Mouse (Mus musculus) ES-E14 (cell line): ENCODE data around the gene Ppil4. TPM values are rescaled to one million over a fixed set of nuclear protein-coding genes. Genes with fewer than 3 reads are reported as not detected.

ENCODE experiments used
- DNase-seq: peaks from one replicate; pipeline ENCODE4 v3.0.0-alpha.2; 2013; ENCODE audit warnings: low read depth, low spot score
- H3K27ac ChIP-seq: 2 replicates; pipeline ENCODE4 v1.5.1; 2012; ENCODE audit warnings: low read depth, mild to moderate bottlenecking, low read length, moderate library complexity, mixed read lengths; ENCODE audit not compliant: poor library complexity, insufficient read depth, severe bottlenecking
- H3K36me3 ChIP-seq: 2 replicates; pipeline ENCODE4 v1.6.1; 2012; ENCODE audit warnings: mild to moderate bottlenecking, low read length, moderate library complexity, mixed read lengths; ENCODE audit not compliant: control insufficient read depth, poor library complexity, insufficient read depth, severe bottlenecking
- H3K4me1 ChIP-seq, 2 experiments: fragments of 150-350 bp in 1 of 2; sonication (generic) in 1 of 2; 2 replicates each; pipeline ENCODE4 v1.6.1; 2012; ENCODE audit warnings: low read length in 2 of 2, mild to moderate bottlenecking in 1 of 2, mixed read lengths in 1 of 2; ENCODE audit not compliant: control insufficient read depth in 2 of 2, insufficient read depth in 2 of 2, poor library complexity in 1 of 2
- H3K4me3 ChIP-seq, 2 experiments: fragments of 150-350 bp in 1 of 2; sonication (generic) in 1 of 2; 2 replicates each; pipeline ENCODE4 v1.5.1; 2012; ENCODE audit warnings: low read length in 2 of 2, low read depth in 1 of 2, mild to moderate bottlenecking in 1 of 2, mixed read lengths in 1 of 2; ENCODE audit not compliant: insufficient read depth in 1 of 2, poor library complexity in 1 of 2, severe bottlenecking in 1 of 2
- H3K9ac ChIP-seq: 2 replicates; pipeline ENCODE4 v1.6.1; 2012; ENCODE audit warnings: low read depth, mild to moderate bottlenecking, low read length, mixed read lengths; ENCODE audit not compliant: poor library complexity, insufficient read depth, severe bottlenecking
- H3K9me3 ChIP-seq: fragments of 150-350 bp; sonication (generic); 2 replicates; pipeline ENCODE4 v1.6.1; 2012; ENCODE audit warnings: low read depth, mild to moderate bottlenecking, low read length; ENCODE audit not compliant: control insufficient read depth, insufficient read depth
- CHD2 ChIP-seq: IDR thresholded peaks from 2 replicates; pipeline ENCODE4 v1.6.1; 2014; ENCODE audit warnings: mild to moderate bottlenecking, low read depth, low read length, inconsistent platforms
- HCFC1 ChIP-seq: IDR thresholded peaks from 2 replicates; pipeline ENCODE4 v1.6.1; 2012; ENCODE audit warnings: low read length, inconsistent platforms, borderline replicate concordance; ENCODE audit not compliant: insufficient read depth
- MAFK ChIP-seq: IDR thresholded peaks from 2 replicates; pipeline ENCODE4 v1.6.1; 2014; ENCODE audit warnings: mild to moderate bottlenecking, low read depth, low read length, inconsistent platforms; ENCODE audit not compliant: insufficient read depth
- ZC3H11A ChIP-seq: IDR thresholded peaks from 2 replicates; pipeline ENCODE4 v1.6.1; 2012; ENCODE audit warnings: low read depth, mild to moderate bottlenecking, inconsistent platforms, low read length, borderline replicate concordance
- ZNF384 ChIP-seq: IDR thresholded peaks from 2 replicates; pipeline ENCODE4 v1.6.1; 2012; ENCODE audit warnings: low read depth, low read length, inconsistent platforms
- in situ Hi-C, 2 experiments: fragments of 600-800 bp; cut with MboI; formaldehyde crosslinking; loops; one replicate each; pipeline ENCODE4 v1.15.1; 2025; ENCODE audit warnings: low sequenced_read_pairs in 2 of 2, inconsistent platforms in 1 of 2; ENCODE audit not compliant: unreplicated experiment in 2 of 2
- total RNA-seq: library from RNA; depleted of rRNA; stranded (reverse); fragments of 300-350 nt; gene quantifications from 2 replicates; pipeline ENCODE4 v1.2.3, GENCODE M21; 2012

Ppil4 gene
- total RNA-seq, 1 experiment, result 38.6 TPM

GRCm38 (mm10) chr10:7836902-7837301 is 44.2 kb downstream of the Ppil4 start:
- Histone ChIP-seq H3K4me1 (no peaks in the 10 kb centered on the region; a peak in 1 of 4 replicates), H3K9me3 (no peaks in the 10 kb centered on the region), H3K9ac (no peak overlapping the region), H3K4me3 (no peak overlapping the region), H3K36me3 (no peaks in the 10 kb centered on the region), H3K27ac (no peak overlapping the region)
- in situ Hi-C loops, result no loop called here
- no peak for DNase-seq
- TF ChIP-seq ZC3H11A (no peak), CHD2 (no peak), HCFC1 (no peak), ZNF384 (no peak), MAFK (no peak)

DNA sequence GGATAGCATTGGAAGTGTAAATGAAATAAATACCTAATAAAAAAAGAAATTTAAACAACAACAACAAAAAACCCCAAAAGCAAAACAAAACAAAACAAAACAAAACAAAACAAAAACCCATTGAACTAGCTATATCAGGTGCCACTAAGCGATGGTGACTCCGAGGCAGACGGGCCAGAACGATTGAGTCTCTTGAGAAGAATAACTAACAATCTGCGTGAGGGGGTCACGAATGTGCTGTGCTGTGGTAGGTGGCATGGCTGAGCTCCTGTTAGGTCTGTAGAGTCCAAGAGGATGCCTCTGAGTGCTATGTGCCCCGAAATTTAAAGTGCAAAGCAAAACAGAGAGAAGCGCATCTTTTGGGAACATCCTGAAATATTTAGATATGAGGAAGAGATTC is 44.8 kb downstream of the Ppil4 start:
- no peaks in the 10 kb centered on the region for H3K36me3 ChIP-seq
- H3K4me1 ChIP-seq, result no peaks in the 10 kb centered on the region; a peak in 1 of 4 replicates
- no peak overlapping the region for H3K4me3 ChIP-seq
- H3K9me3 ChIP-seq, result no peaks in the 10 kb centered on the region
- no peak overlapping the region for H3K27ac ChIP-seq
- in situ Hi-C loops, result no loop called here
- no peak for DNase-seq
- no peak overlapping the region for H3K9ac ChIP-seq
- TF ChIP-seq HCFC1 (no peak), MAFK (no peak)

DNA sequence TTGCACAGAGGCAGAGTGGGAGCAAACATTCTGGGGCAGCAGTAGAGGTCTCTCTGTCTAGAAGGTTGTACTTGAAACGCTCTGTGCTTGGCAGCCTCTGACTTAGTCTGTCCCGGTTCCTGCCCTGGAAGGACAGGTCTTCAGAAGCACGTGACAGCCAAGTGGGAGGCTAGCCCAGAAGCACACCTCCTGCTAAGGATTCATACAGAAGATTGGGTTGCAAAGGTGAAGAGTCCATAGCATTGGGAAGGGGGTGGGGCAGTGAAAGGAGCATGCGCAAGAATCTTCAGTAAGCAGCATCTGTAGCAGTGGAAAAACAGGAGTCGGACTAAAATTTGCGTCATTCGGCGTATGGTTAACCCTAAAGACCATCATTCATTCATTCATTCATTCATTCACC is 45.3 kb downstream of the Ppil4 start:
- Histone ChIP-seq H3K4me3 (no peak overlapping the region), H3K9ac (no peak overlapping the region), H3K4me1 (no peaks in the 10 kb centered on the region), H3K27ac (no peak overlapping the region), H3K9me3 (no peaks in the 10 kb centered on the region), H3K36me3 (no peaks in the 10 kb centered on the region)
- no peak for TF ChIP-seq HCFC1
- no peak for TF ChIP-seq ZNF384
- no peak for TF ChIP-seq ZC3H11A
- TF ChIP-seq MAFK, result no peak
- TF ChIP-seq CHD2, result no peak
- no peak for DNase-seq
- in situ Hi-C loops, result no loop called here

DNA sequence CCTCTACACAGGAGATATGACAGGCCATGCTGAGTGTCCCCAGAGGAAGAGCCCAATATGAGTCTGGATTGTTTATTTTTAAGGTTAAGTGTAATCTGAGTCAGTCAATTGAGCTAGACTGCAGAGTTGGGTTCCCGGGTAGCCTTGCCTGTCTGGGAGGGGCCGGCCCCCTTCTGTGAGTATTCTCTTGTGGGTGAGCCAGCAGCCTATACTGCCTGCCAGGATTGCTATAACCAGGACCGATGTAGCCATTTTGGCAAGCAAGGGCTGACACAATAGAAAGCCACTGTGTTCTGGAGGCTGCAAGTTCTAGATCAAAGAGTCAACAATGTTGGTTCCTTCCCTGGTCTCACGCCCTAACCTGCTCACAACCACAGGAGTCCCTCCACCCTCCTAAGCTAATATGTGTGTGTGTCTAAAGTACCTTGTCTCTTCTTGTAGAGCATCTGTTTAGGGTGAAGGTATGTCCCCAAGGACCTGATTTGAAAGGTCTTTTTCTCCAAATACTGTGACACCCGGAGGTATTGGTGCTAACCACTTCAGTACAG is 46.3 kb downstream of the Ppil4 start:
- Histone ChIP-seq H3K27ac (no peak overlapping the region), H3K9me3 (no peaks in the 10 kb centered on the region), H3K4me1 (no peaks in the 10 kb centered on the region), H3K4me3 (no peak overlapping the region), H3K9ac (no peak overlapping the region), H3K36me3 (no peaks in the 10 kb centered on the region)
- TF ChIP-seq ZC3H11A (no peak), HCFC1 (no peak), ZNF384 (no peak), MAFK (no peak), CHD2 (no peak)
- DNase-seq, result no peak
- in situ Hi-C loops, result no loop called here

- Histone ChIP-seq H3K36me3 (no peaks in the 10 kb centered on the region), H3K27ac (no peak overlapping the region), H3K4me1 (no peaks in the 10 kb centered on the region), H3K9me3 (no peaks in the 10 kb centered on the region), H3K9ac (no peak overlapping the region), H3K4me3 (no peak overlapping the region)
- no peak for DNase-seq
- TF ChIP-seq ZNF384, result no peak
- no peak for TF ChIP-seq MAFK
- no peak for TF ChIP-seq CHD2
- no peak for TF ChIP-seq HCFC1
- TF ChIP-seq ZC3H11A, result no peak
- in situ Hi-C loops, result no loop called here
These were observed 47.1 kb downstream of the Ppil4 start for GRCm38 (mm10) chr10:7839551-7840352.
